Mouse (Mus musculus) kidney, embryonic 14.5 days (tissue): ENCODE measurements at regions not wholly inside any gene's neighbourhood (a gene's known extent, or its start where the extent isn't known, plus 50 kb on each side); places are given as distances from the start of the nearest gene placed in this dataset.
A peak's percentile ranks its signal among the peaks of the same experiment; 100 is the strongest.

ENCODE experiments used
- ATAC-seq: fragments of 200-750 bp; cut with Nextera tagmentation; 2 replicates; pipeline ENCODE4 v1.8.0; 2017; ENCODE audit warnings: moderate number of reproducible peaks, mild to moderate bottlenecking, moderate TSS enrichment, moderate library complexity; ENCODE audit not compliant: low FRiP score, low TSS enrichment
- H3K27ac ChIP-seq: fragments of 300-500 bp; sonication (generic); 2 replicates; pipeline ENCODE4 v1.5.1; 2014; ENCODE audit warnings: low read depth, mild to moderate bottlenecking, low read length, moderate library complexity, mixed read lengths
- H3K27me3 ChIP-seq: fragments of 300-500 bp; sonication (generic); 2 replicates; pipeline ENCODE4 v1.6.1; 2014; ENCODE audit warnings: mild to moderate bottlenecking, low read length; ENCODE audit not compliant: control insufficient read depth, insufficient read depth
- H3K36me3 ChIP-seq: fragments of 300-500 bp; sonication (generic); 2 replicates; pipeline ENCODE4 v1.6.1; 2014; ENCODE audit warnings: low read length, mixed read lengths; ENCODE audit not compliant: control insufficient read depth, insufficient read depth
- H3K4me1 ChIP-seq: fragments of 300-500 bp; sonication (generic); 2 replicates; pipeline ENCODE4 v1.6.1; 2014; ENCODE audit warnings: low read length, mixed read lengths; ENCODE audit not compliant: control insufficient read depth, insufficient read depth
- H3K4me2 ChIP-seq: fragments of 300-500 bp; sonication (generic); replicated peaks from 2 replicates; pipeline ENCODE4 v1.6.1; 2014; ENCODE audit warnings: low read depth, mild to moderate bottlenecking, low read length
- H3K4me3 ChIP-seq: fragments of 300-500 bp; sonication (generic); 2 replicates; pipeline ENCODE4 v1.5.1; 2014; ENCODE audit warnings: mild to moderate bottlenecking, low read length
- H3K9ac ChIP-seq: fragments of 300-500 bp; sonication (generic); 2 replicates; pipeline ENCODE4 v1.6.1; 2014; ENCODE audit warnings: low read depth, mild to moderate bottlenecking, low read length, moderate library complexity
- H3K9me3 ChIP-seq: fragments of 300-500 bp; sonication (generic); 2 replicates; pipeline ENCODE4 v1.6.1; 2016; ENCODE audit warnings: low read length; ENCODE audit not compliant: control insufficient read depth
- WGBS: fragments of 180-500 bp; shearing (Covaris S2); extraction: QIAGEN DNeasy Blood & Tissue Kit; methylation state at CpG from one replicate; pipeline ENCODE4 v1.1.7; 2014; 5-methylcytosine and 5-hydroxymethylcytosine counted together

- Histone ChIP-seq H3K27me3 (peaks cover 71% of the 10 kb centered on the region), H3K9ac (peak overlapping the region; percentile 14; the same call in 1 of the 2 replicates), H3K9me3 (no peaks in the 10 kb centered on the region), H3K4me2 (no peak overlapping the region), H3K36me3 (no peaks in the 10 kb centered on the region), H3K4me3 (peak overlapping the region; percentile 34), H3K4me1 (no peaks in the 10 kb centered on the region), H3K27ac (no peak overlapping the region)
- WGBS: 3% methylated on average over 1 of the region's 1 CpGs
- ATAC-seq: no peak
These were observed 230.3 kb downstream of the Mef2c start for GRCm38 (mm10) chr13:83733991-83734610.

- ATAC-seq: no peak
- Histone ChIP-seq H3K27me3 (peaks cover 72% of the 10 kb centered on the region), H3K4me3 (no peak overlapping the region), H3K9ac (no peak overlapping the region), H3K4me2 (no peak overlapping the region), H3K9me3 (no peaks in the 10 kb centered on the region), H3K4me1 (no peaks in the 10 kb centered on the region), H3K36me3 (no peaks in the 10 kb centered on the region), H3K27ac (no peak overlapping the region)
- 19% methylated on average over 1 of the region's 1 CpGs for WGBS
These were observed 230.8 kb downstream of the Mef2c start for GRCm38 (mm10) chr13:83734656-83735055.

- Histone ChIP-seq H3K9ac (no peak overlapping the region), H3K4me3 (no peak overlapping the region), H3K4me2 (no peak overlapping the region), H3K4me1 (no peaks in the 10 kb centered on the region), H3K27ac (no peak overlapping the region), H3K36me3 (no peaks in the 10 kb centered on the region), H3K27me3 (peaks cover 71% of the 10 kb centered on the region), H3K9me3 (no peaks in the 10 kb centered on the region)
- 63% methylated on average over 1 of the region's 1 CpGs for WGBS
- ATAC-seq: no peak
These were observed 231.3 kb downstream of the Mef2c start for GRCm38 (mm10) chr13:83735101-83735500.

GRCm38 (mm10) chr13:83735631-83736475, 232.0 kb downstream of the Mef2c start:
- 54% methylated on average over 10 of the region's 10 CpGs for WGBS
- no peaks in the 10 kb centered on the region for H3K9me3 ChIP-seq
- H3K27ac ChIP-seq: no peak overlapping the region
- no peak overlapping the region for H3K4me3 ChIP-seq
- peaks cover 75% of the 10 kb centered on the region for H3K27me3 ChIP-seq
- no peak for ATAC-seq
- no peaks in the 10 kb centered on the region for H3K4me1 ChIP-seq
- H3K4me2 ChIP-seq: no peak overlapping the region
- H3K9ac ChIP-seq: no peak overlapping the region
- H3K36me3 ChIP-seq: no peaks in the 10 kb centered on the region

- WGBS: 2% methylated on average over 9 of the region's 9 CpGs
- H3K9ac ChIP-seq: 0 out of 2 replicates have a peak overlapping the region, but pooled peaks have one; percentile 18
- H3K27ac ChIP-seq: no peak overlapping the region
- no peaks in the 10 kb centered on the region for H3K4me1 ChIP-seq
- no peak for ATAC-seq
- peak overlapping the region; percentile 21 for H3K4me3 ChIP-seq
- peaks cover 84% of the 10 kb centered on the region for H3K27me3 ChIP-seq
- peak overlapping the region; percentile 24 for H3K4me2 ChIP-seq
- no peaks in the 10 kb centered on the region for H3K9me3 ChIP-seq
- no peaks in the 10 kb centered on the region for H3K36me3 ChIP-seq
These were observed 233.4 kb downstream of the Mef2c start for GRCm38 (mm10) chr13:83737031-83737825.

- no peaks in the 10 kb centered on the region for H3K4me1 ChIP-seq
- peak overlapping the region; percentile 21 for H3K4me3 ChIP-seq
- no peaks in the 10 kb centered on the region for H3K36me3 ChIP-seq
- no peak overlapping the region for H3K27ac ChIP-seq
- peak; percentile 26; the same call in 1 of the 2 replicates for ATAC-seq
- 1% methylated on average over 27 of the region's 27 CpGs for WGBS
- 0 out of 2 replicates have a peak overlapping the region, but pooled peaks have one; percentile 18 for H3K9ac ChIP-seq
- H3K27me3 ChIP-seq: peaks cover 83% of the 10 kb centered on the region
- no peaks in the 10 kb centered on the region for H3K9me3 ChIP-seq
- H3K4me2 ChIP-seq: peak overlapping the region; percentile 24
These were observed 234.1 kb downstream of the Mef2c start for GRCm38 (mm10) chr13:83737826-83738527.

- peak overlapping the region; percentile 24 for H3K4me2 ChIP-seq
- no peaks in the 10 kb centered on the region for H3K36me3 ChIP-seq
- no peaks in the 10 kb centered on the region for H3K9me3 ChIP-seq
- H3K27ac ChIP-seq: no peak overlapping the region
- no peaks in the 10 kb centered on the region for H3K4me1 ChIP-seq
- 8% methylated on average over 12 of the region's 12 CpGs for WGBS
- H3K4me3 ChIP-seq: no peak overlapping the region; the same call in 1 of the 2 replicates
- H3K9ac ChIP-seq: no peak overlapping the region
- peaks cover 77% of the 10 kb centered on the region for H3K27me3 ChIP-seq
- no peak for ATAC-seq
These were observed 234.7 kb downstream of the Mef2c start for GRCm38 (mm10) chr13:83738528-83738981.

GRCm38 (mm10) chr13:83739131-83739530, 235.3 kb downstream of the Mef2c start:
- Histone ChIP-seq H3K4me3 (peak overlapping the region; percentile 6; the same call in 1 of the 2 replicates), H3K27ac (no peak overlapping the region), H3K27me3 (peaks cover 72% of the 10 kb centered on the region)

More at GRCm38 (mm10) chr13:83739131-83739530, 235.3 kb downstream of the Mef2c start:
- H3K36me3 ChIP-seq: no peaks in the 10 kb centered on the region
- H3K4me2 ChIP-seq: peak overlapping the region; percentile 21; the same call in 1 of the 2 replicates
- ATAC-seq: 0 out of 2 replicates have a peak, but pooled peaks have one; percentile 16
- H3K9ac ChIP-seq: no peak overlapping the region
- no peaks in the 10 kb centered on the region for H3K4me1 ChIP-seq
- 7% methylated on average over 3 of the region's 3 CpGs for WGBS
- no peaks in the 10 kb centered on the region for H3K9me3 ChIP-seq
